Mouse (Mus musculus) heart, postnatal 0 days (tissue): Measurements from ENCODE around the gene Peak1. TPM values are rescaled to one million over a fixed set of nuclear protein-coding genes. Genes with fewer than 3 reads are reported as not detected.

ENCODE experiments used
- ATAC-seq: fragments of 200-750 bp; cut with Nextera tagmentation; 2 replicates; pipeline ENCODE4 v1.8.0; 2017; ENCODE audit warnings: low read depth, moderate number of reproducible peaks, moderate library complexity; ENCODE audit not compliant: insufficient read depth
- DNase-seq: peaks from one replicate; pipeline ENCODE4 v3.0.0-alpha.2; 2016; ENCODE audit warnings: low spot score
- H3K27ac ChIP-seq: fragments of 300-500 bp; sonication (generic); 2 replicates; pipeline ENCODE4 v1.5.1; 2014; ENCODE audit warnings: low read depth, mild to moderate bottlenecking
- H3K27me3 ChIP-seq: fragments of 300-500 bp; sonication (generic); 2 replicates; pipeline ENCODE4 v1.6.1; 2014; ENCODE audit warnings: low read length, mixed read lengths; ENCODE audit not compliant: control insufficient read depth, insufficient read depth
- H3K36me3 ChIP-seq: fragments of 300-500 bp; sonication (generic); replicated peaks from 2 replicates; pipeline ENCODE4 v1.6.1; 2014; ENCODE audit warnings: low read length, mixed read lengths; ENCODE audit not compliant: control insufficient read depth, insufficient read depth
- H3K4me1 ChIP-seq: fragments of 300-500 bp; sonication (generic); 2 replicates; pipeline ENCODE4 v1.6.1; 2014; ENCODE audit warnings: antibody characterized with exemption; ENCODE audit not compliant: control insufficient read depth, insufficient read depth
- H3K4me2 ChIP-seq: fragments of 300-500 bp; sonication (generic); 2 replicates; pipeline ENCODE4 v1.6.1; 2014; ENCODE audit warnings: low read depth, mild to moderate bottlenecking, low read length, moderate library complexity
- H3K4me3 ChIP-seq: fragments of 300-500 bp; sonication (generic); 2 replicates; pipeline ENCODE4 v1.5.1; 2014; ENCODE audit warnings: low read depth, low read length
- H3K9ac ChIP-seq: fragments of 300-500 bp; sonication (generic); replicated peaks from 2 replicates; pipeline ENCODE4 v1.6.1; 2014; ENCODE audit warnings: low read depth, low read length, mixed read lengths
- H3K9me3 ChIP-seq: fragments of 300-500 bp; sonication (generic); replicated peaks from 2 replicates; pipeline ENCODE4 v1.6.1; 2016; ENCODE audit warnings: low read length; ENCODE audit not compliant: control insufficient read depth
- CTCF ChIP-seq: IDR thresholded peaks from 2 replicates; pipeline ENCODE4 v1.5.1; 2016; ENCODE audit warnings: antibody characterized with exemption, control low read depth, low read depth
- EP300 ChIP-seq: IDR thresholded peaks from 2 replicates; pipeline ENCODE4 v1.6.1; 2016; ENCODE audit warnings: antibody characterized with exemption, low read depth
- WGBS: fragments of 180-500 bp; shearing (Covaris S2); extraction: QIAGEN DNeasy Blood & Tissue Kit; methylation state at CpG from one replicate; pipeline ENCODE4 v1.1.7; 2014; 5-methylcytosine and 5-hydroxymethylcytosine counted together
- polyA plus RNA-seq: library from polyadenylated mRNA; unstranded; fragments of >200 nt; fragmentation: Nextera tagmentation; extraction: Ambion mirVana; gene quantifications from 2 replicates; pipeline ENCODE4 v1.2.1, GENCODE M21; 2015
- total RNA-seq: library from RNA; depleted of rRNA; stranded (reverse); fragments of >200 nt; gene quantifications from 2 replicates; pipeline ENCODE4 v1.2.3, GENCODE M21; 2014; ENCODE audit warnings: low replicate concordance

Gene Peak1
- total and polyA plus RNA-seq, 2 experiments from 2014 or later = 8.1 to 19.7 TPM

DNA sequence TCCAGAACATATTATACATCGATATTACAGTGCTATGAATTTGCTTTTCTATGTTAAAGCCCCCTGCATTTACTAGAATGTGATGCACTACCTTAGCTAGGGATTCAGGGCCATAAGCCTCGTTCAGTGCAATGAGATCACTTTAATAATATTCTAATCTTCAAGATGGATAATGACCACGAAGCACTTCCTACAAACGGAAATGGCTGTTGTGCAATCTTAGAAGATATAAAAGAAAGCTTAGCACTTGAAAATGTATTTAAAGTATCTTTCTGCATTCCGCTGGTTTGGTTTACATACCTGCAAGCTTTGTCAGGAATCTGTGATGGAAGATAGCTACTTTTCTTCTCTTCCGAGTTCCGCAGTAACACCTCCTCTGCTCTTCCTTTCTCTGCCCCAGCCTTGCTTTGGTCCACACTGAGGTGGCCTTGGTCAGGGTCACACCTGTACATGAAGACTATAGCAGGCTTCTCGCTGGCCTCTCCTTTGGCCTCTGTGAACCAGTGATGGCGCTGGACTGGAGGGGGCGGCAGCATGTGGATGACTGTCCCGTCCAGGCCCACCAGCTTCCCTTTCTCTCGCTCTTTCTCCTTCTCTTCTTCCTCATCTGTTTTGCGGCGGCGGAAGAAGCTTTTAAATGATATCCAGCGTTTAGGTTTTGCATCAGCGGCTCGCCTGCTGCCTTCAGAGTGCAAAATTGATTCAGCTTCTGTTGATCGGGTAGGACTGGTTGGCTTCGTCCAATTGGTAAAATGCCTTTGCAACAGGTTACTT lies 160.5 kb downstream of the Peak1 start:
- Histone ChIP-seq H3K27ac (no peak overlapping the region), H3K4me1 (0 out of 2 replicates have a peak, but pooled peaks cover 8% of the 10 kb centered on the region), H3K4me2 (no peak overlapping the region), H3K36me3 (peaks cover 10% of the 10 kb centered on the region; the same call in 1 of the 2 replicates), H3K9ac (no peak overlapping the region), H3K27me3 (no peaks in the 10 kb centered on the region), H3K9me3 (peaks cover 6% of the 10 kb centered on the region), H3K4me3 (no peak overlapping the region)
- WGBS = 89% methylated on average over 20 of the region's 20 CpGs
- ATAC-seq (no peak), DNase-seq (no peak)
- TF ChIP-seq CTCF (no peak), EP300 (no peak)

DNA sequence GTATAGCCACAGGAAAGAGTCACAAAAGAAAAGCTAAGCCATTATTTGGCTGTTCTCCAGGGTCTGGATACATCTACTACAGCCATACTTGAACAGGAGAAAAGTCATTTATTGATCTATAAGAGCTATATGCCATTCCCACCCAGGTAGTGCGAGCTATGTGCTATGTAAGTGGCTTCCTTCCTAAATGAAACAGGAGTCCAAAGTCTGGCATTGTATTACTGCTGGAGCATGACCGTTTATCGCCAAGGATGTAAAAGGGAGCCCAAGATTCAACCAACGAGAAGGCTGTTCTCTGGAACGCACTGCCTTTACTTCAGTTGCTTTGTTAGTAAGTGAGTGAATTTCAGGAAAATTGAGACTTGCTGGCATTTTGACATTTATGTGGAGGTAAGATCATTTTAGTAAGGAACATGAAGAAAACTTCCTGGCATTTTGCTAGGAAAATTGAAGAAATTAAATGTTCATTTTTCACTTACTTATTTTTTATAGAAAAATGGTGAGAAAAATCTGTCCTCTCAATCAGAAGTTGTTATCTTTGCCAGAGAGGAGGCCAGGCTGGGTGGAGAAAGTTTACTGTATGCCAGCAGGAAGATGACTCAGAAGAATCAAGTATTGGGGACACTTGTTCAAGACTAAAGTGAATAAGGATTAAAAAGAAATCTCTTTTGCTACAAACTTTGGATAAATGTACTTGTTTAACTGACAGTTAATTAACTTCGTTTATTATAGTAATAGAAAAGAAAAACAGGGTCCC lies 162.0 kb downstream of the Peak1 start:
- H3K9ac ChIP-seq = no peak overlapping the region
- TF ChIP-seq CTCF (no peak), EP300 (no peak)
- peaks cover 6% of the 10 kb centered on the region for H3K9me3 ChIP-seq
- peaks cover 13% of the 10 kb centered on the region; the same call in 1 of the 2 replicates for H3K4me1 ChIP-seq
- H3K36me3 ChIP-seq = peaks cover 10% of the 10 kb centered on the region; the same call in 1 of the 2 replicates
- H3K27me3 ChIP-seq = no peaks in the 10 kb centered on the region
- no peak overlapping the region for H3K27ac ChIP-seq
- 82% methylated on average over 6 of the region's 6 CpGs for WGBS
- H3K4me3 ChIP-seq = no peak overlapping the region
- H3K4me2 ChIP-seq = no peak overlapping the region
- DNase-seq = no peak
- ATAC-seq = no peak

DNA sequence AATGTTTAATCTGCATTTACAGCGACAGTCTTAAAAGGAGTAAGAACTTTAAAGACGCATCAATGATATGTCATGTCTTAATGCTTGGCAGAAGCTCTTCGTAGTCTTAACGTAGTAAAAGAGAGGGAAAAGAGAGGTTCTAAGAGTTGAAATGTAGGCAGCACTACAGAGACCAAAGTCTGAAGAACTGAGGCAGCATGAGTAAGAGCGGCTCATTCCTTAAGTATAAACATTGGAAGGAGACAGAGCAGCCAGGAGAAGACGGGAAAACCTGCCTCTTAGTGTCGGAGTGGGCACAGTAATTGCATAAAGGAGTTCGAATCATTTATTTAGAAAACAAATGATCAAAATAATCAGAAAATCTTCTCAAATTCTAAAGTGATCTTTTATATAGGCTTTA lies 173.5 kb downstream of the Peak1 start:
- H3K27ac ChIP-seq = no peak overlapping the region
- H3K9me3 ChIP-seq = no peaks in the 10 kb centered on the region
- no peak overlapping the region for H3K4me2 ChIP-seq
- H3K36me3 ChIP-seq = peaks cover 29% of the 10 kb centered on the region
- DNase-seq = no peak
- H3K9ac ChIP-seq = no peak overlapping the region
- H3K4me1 ChIP-seq = peaks cover 11% of the 10 kb centered on the region
- TF ChIP-seq CTCF (no peak), EP300 (no peak)
- 89% methylated on average over 8 of the region's 8 CpGs for WGBS
- no peak overlapping the region for H3K4me3 ChIP-seq
- H3K27me3 ChIP-seq = no peaks in the 10 kb centered on the region
- ATAC-seq = no peak

GRCm38 (mm10) chr9:56243885-56244284 lies 174.0 kb downstream of the Peak1 start:
- Histone ChIP-seq H3K27me3 (no peaks in the 10 kb centered on the region), H3K9me3 (no peaks in the 10 kb centered on the region), H3K27ac (no peak overlapping the region), H3K4me2 (no peak overlapping the region), H3K36me3 (peaks cover 30% of the 10 kb centered on the region), H3K4me3 (no peak overlapping the region), H3K4me1 (peaks cover 11% of the 10 kb centered on the region), H3K9ac (no peak overlapping the region)
- ATAC-seq (no peak), DNase-seq (no peak)
- no peak for TF ChIP-seq CTCF
- TF ChIP-seq EP300 = no peak
- 76% methylated on average over 7 of the region's 7 CpGs for WGBS

- H3K27ac ChIP-seq = no peak overlapping the region
- no peak overlapping the region for H3K4me3 ChIP-seq
- TF ChIP-seq EP300 (no peak), CTCF (no peak)
Measured at GRCm38 (mm10) chr9:56242686-56243085, 175.2 kb downstream of the Peak1 start.

More at GRCm38 (mm10) chr9:56242686-56243085, 175.2 kb downstream of the Peak1 start:
- Histone ChIP-seq H3K36me3 (peaks cover 33% of the 10 kb centered on the region), H3K9me3 (no peaks in the 10 kb centered on the region), H3K4me1 (peaks cover 14% of the 10 kb centered on the region; the same call in 1 of the 2 replicates), H3K4me2 (no peak overlapping the region), H3K27me3 (no peaks in the 10 kb centered on the region), H3K9ac (no peak overlapping the region)
- 67% methylated on average over 3 of the region's 3 CpGs for WGBS
- DNase-seq (no peak), ATAC-seq (no peak)
